Mouse (Mus musculus): ENCODE results near the gene Adam33. TPM values are rescaled to one million over a fixed set of nuclear protein-coding genes. Genes with fewer than 3 reads are reported as not detected.

Adam33 gene
- total and polyA plus RNA-seq, 3 experiments, result 0.17 to 0.21 TPM; not detected in 1

- Histone ChIP-seq H3K27me3 (replicated peaks) (peaks cover 6% of the 10 kb centered on the region), H3K4me3 (replicated peaks in 1 of 3; ENCODE audit: low read depth in 2 of 3, low read length in 2 of 3, poor library complexity in 1 of 3) (no peak overlapping the region), H3K36me3 (replicated peaks in 1 of 2; ENCODE audit: control insufficient read depth in 1 of 2, insufficient read depth in 1 of 2, low read length in 1 of 2) (no peaks in the 10 kb centered on the region), H3K9ac (ENCODE audit: insufficient read depth, low read depth) (no peak overlapping the region), H3K27ac (ENCODE audit: insufficient read depth, low read depth) (no peak overlapping the region), H3K9me3 (replicated peaks; ENCODE audit: low read length) (peaks cover 2% of the 10 kb centered on the region), H3K79me2 (replicated peaks; ENCODE audit: control insufficient read depth, extremely low read depth, insufficient read depth, poor library complexity, severe bottlenecking) (no peaks in the 10 kb centered on the region), H3K4me1 (ENCODE audit: control insufficient read depth in 1 of 2, insufficient read depth in 2 of 2) (0 out of 4 replicates have a peak, but pooled peaks cover 0 to 2% of the 10 kb centered on the region in 2 experiments), H3K4me2 (ENCODE audit: insufficient read depth, low read depth, poor library complexity, severe bottlenecking) (no peak overlapping the region)
- dilution Hi-C loops (cut with MboI; ENCODE audit: extremely low pct_ligation_motif_present, extremely low pct_unique_long_range_greater_than_20kb, low sequenced_read_pairs) (no loop called here), in situ Hi-C loops (cut with MboI; ENCODE audit: low pct_ligation_motif_present, low pct_unique_long_range_greater_than_20kb, low sequenced_read_pairs) (no loop called here)
- TF ChIP-seq RCOR1 (conservative IDR thresholded peaks at IDR 0.05; ENCODE audit: low read depth, low read length), result no peak
- TF ChIP-seq CHD1 (IDR thresholded peaks at IDR 0.05; ENCODE audit: low read depth, low read length), result no peak
- no peak for TF ChIP-seq PAX5 (IDR thresholded peaks at IDR 0.05; ENCODE audit: low read length)
- no peak for TF ChIP-seq CTCF (conservative IDR thresholded peaks at IDR 0.05 in 1 of 2, IDR thresholded peaks at IDR 0.05 in 1 of 2; ENCODE audit: low read depth in 2 of 2, low read length in 2 of 2)
- no peak for TF ChIP-seq MAFK (IDR thresholded peaks at IDR 0.05; ENCODE audit: insufficient replicate concordance, low read length)
- no peak for TF ChIP-seq MYC (IDR thresholded peaks at IDR 0.05; ENCODE audit: low read depth, low read length)
- no peak for TF ChIP-seq ZNF384 (IDR thresholded peaks at IDR 0.05; ENCODE audit: low read depth, low read length)
- no peak for DNase-seq (ENCODE audit: extremely low read depth)
These were observed 17.6 kb downstream of the Adam33 start for GRCm38 (mm10) chr2:131046025-131046424.

GRCm38 (mm10) chr2:131044989-131045720, 18.5 kb downstream of the Adam33 start:
- peaks cover 6% of the 10 kb centered on the region for H3K27me3 ChIP-seq (replicated peaks)
- H3K4me1 ChIP-seq (ENCODE audit: control insufficient read depth in 1 of 2, insufficient read depth in 2 of 2), result 0 out of 4 replicates have a peak, but pooled peaks cover 0 to 2% of the 10 kb centered on the region in 2 experiments
- TF ChIP-seq MXI1 (IDR thresholded peaks at IDR 0.05; ENCODE audit: low read depth, low read length) (no peak), CTCF (conservative IDR thresholded peaks at IDR 0.05 in 1 of 2, IDR thresholded peaks at IDR 0.05 in 1 of 2; ENCODE audit: low read depth in 2 of 2, low read length in 2 of 2) (no peak), EP300 (IDR thresholded peaks at IDR 0.05; ENCODE audit: low read length) (no peak), TCF12 (IDR thresholded peaks at IDR 0.05; ENCODE audit: low read depth, low read length) (no peak), ETS1 (conservative IDR thresholded peaks at IDR 0.05; ENCODE audit: low read depth, low read length) (no peak), USF1 (IDR thresholded peaks at IDR 0.05; ENCODE audit: low read depth, low read length) (no peak), SIN3A (IDR thresholded peaks at IDR 0.05; ENCODE audit: low read length) (no peak), CHD1 (IDR thresholded peaks at IDR 0.05; ENCODE audit: low read depth, low read length) (no peak), TBP (conservative IDR thresholded peaks at IDR 0.05; ENCODE audit: low read depth, low read length) (no peak), JUND (conservative IDR thresholded peaks at IDR 0.05; ENCODE audit: low read depth, low read length) (no peak), POLR2A (IDR thresholded peaks at IDR 0.05; ENCODE audit: low read depth, low read length) (no peak), IRF4 (IDR thresholded peaks at IDR 0.05; ENCODE audit: low read depth, low read length) (no peak), MYC (IDR thresholded peaks at IDR 0.05; ENCODE audit: low read depth, low read length) (no peak), NELFE (IDR thresholded peaks at IDR 0.05; ENCODE audit: low read depth, low read length) (no peak), RCOR1 (conservative IDR thresholded peaks at IDR 0.05; ENCODE audit: low read depth, low read length) (no peak)
- H3K9me3 ChIP-seq (replicated peaks; ENCODE audit: low read length), result peaks cover 2% of the 10 kb centered on the region
- H3K36me3 ChIP-seq (replicated peaks in 1 of 2; ENCODE audit: control insufficient read depth in 1 of 2, insufficient read depth in 1 of 2, low read length in 1 of 2), result no peaks in the 10 kb centered on the region
- no peak overlapping the region for H3K27ac ChIP-seq (ENCODE audit: insufficient read depth, low read depth)
- in situ Hi-C loops (cut with MboI; ENCODE audit: low pct_ligation_motif_present, low pct_unique_long_range_greater_than_20kb, low sequenced_read_pairs), result no loop called here
- no peak overlapping the region for H3K9ac ChIP-seq (ENCODE audit: insufficient read depth, low read depth)
- no peaks in the 10 kb centered on the region for H3K79me2 ChIP-seq (replicated peaks; ENCODE audit: control insufficient read depth, extremely low read depth, insufficient read depth, poor library complexity, severe bottlenecking)
- DNase-seq (ENCODE audit: extremely low read depth), result no peak
- H3K4me2 ChIP-seq (ENCODE audit: insufficient read depth, low read depth, poor library complexity, severe bottlenecking), result no peak overlapping the region
- H3K4me3 ChIP-seq (replicated peaks in 1 of 3; ENCODE audit: low read depth in 2 of 3, low read length in 2 of 3, poor library complexity in 1 of 3), result no peak overlapping the region
- dilution Hi-C loops (cut with MboI; ENCODE audit: extremely low pct_ligation_motif_present, extremely low pct_unique_long_range_greater_than_20kb, low sequenced_read_pairs), result no loop called here

All from CH12.LX (cell line).